Mouse (Mus musculus): Measurements from ENCODE around the gene Dclk1.

The Dclk1 gene

GRCm38 (mm10) chr3:55396792-55397191 is 154.6 kb downstream of the Dclk1 start:
- no peak for DNase-seq (ENCODE audit: extremely low spot score, low read depth, low spot score)

GRCm38 (mm10) chr3:55397752-55398693 is 155.9 kb downstream of the Dclk1 start:
- no peak for DNase-seq (ENCODE audit: extremely low spot score, low read depth, low spot score)

- no peak for DNase-seq (ENCODE audit: extremely low spot score, low read depth, low spot score)
Observed at GRCm38 (mm10) chr3:55401236-55401635, 159.1 kb downstream of the Dclk1 start.

GRCm38 (mm10) chr3:55404751-55405150 is 162.6 kb downstream of the Dclk1 start:
- DNase-seq (ENCODE audit: extremely low spot score, low read depth, low spot score): no peak

GRCm38 (mm10) chr3:55406616-55407015 is 164.5 kb downstream of the Dclk1 start:
- DNase-seq (ENCODE audit: extremely low spot score, low read depth, low spot score): no peak

- DNase-seq (ENCODE audit: extremely low spot score, low read depth, low spot score): no peak
Observed at GRCm38 (mm10) chr3:55411547-55411946, 169.4 kb downstream of the Dclk1 start.

- DNase-seq (ENCODE audit: extremely low spot score, low read depth, low spot score): no peak
Observed at GRCm38 (mm10) chr3:55415527-55415950, 173.4 kb downstream of the Dclk1 start.

GRCm38 (mm10) chr3:55418845-55419244 is 176.7 kb downstream of the Dclk1 start:
- no peak for DNase-seq (ENCODE audit: extremely low spot score, low read depth, low spot score)

- no peak for DNase-seq (ENCODE audit: extremely low spot score, low read depth, low spot score)
Observed at GRCm38 (mm10) chr3:55419334-55419733, 177.2 kb downstream of the Dclk1 start.

- no peak for DNase-seq (ENCODE audit: extremely low spot score, low read depth, low spot score)
Observed at GRCm38 (mm10) chr3:55420436-55421083, 178.4 kb downstream of the Dclk1 start.

- no peak for DNase-seq (ENCODE audit: extremely low spot score, low read depth, low spot score)
Observed at GRCm38 (mm10) chr3:55423640-55424397, 181.7 kb downstream of the Dclk1 start.

- DNase-seq (ENCODE audit: extremely low spot score, low read depth, low spot score): no peak
Observed at GRCm38 (mm10) chr3:55430022-55430549, 187.9 kb downstream of the Dclk1 start.

GRCm38 (mm10) chr3:55431223-55431622 is 189.1 kb downstream of the Dclk1 start:
- DNase-seq (ENCODE audit: extremely low spot score, low read depth, low spot score): no peak

- DNase-seq (ENCODE audit: extremely low spot score, low read depth, low spot score): no peak
Observed at GRCm38 (mm10) chr3:55434276-55434675, 192.1 kb downstream of the Dclk1 start.

GRCm38 (mm10) chr3:55438824-55439446 is 196.8 kb downstream of the Dclk1 start:
- DNase-seq (ENCODE audit: extremely low spot score, low read depth, low spot score): no peak

GRCm38 (mm10) chr3:55440342-55440741 is 198.2 kb downstream of the Dclk1 start:
- DNase-seq (ENCODE audit: extremely low spot score, low read depth, low spot score): no peak

- no peak for DNase-seq (ENCODE audit: extremely low spot score, low read depth, low spot score)
Observed at GRCm38 (mm10) chr3:55442012-55442645, 200.0 kb downstream of the Dclk1 start.

- no peak for DNase-seq (ENCODE audit: extremely low spot score, low read depth, low spot score)
Observed at GRCm38 (mm10) chr3:55443271-55443670, 201.1 kb downstream of the Dclk1 start.

GRCm38 (mm10) chr3:55443725-55444124 is 201.6 kb downstream of the Dclk1 start:
- DNase-seq (ENCODE audit: extremely low spot score, low read depth, low spot score): no peak

- no peak for DNase-seq (ENCODE audit: extremely low spot score, low read depth, low spot score)
Observed at GRCm38 (mm10) chr3:55446681-55447080, 204.5 kb downstream of the Dclk1 start.
